Mouse (Mus musculus): ENCODE measurements at regions not wholly inside any gene's neighbourhood (a gene's known extent, or its start where the extent isn't known, plus 50 kb on each side); places are given as distances from the start of the nearest gene placed in this dataset.

GRCm38 (mm10) chr3:42531397-42531796 lies 789.0 kb downstream of the D3Ertd751e start:
- WGBS, result 27% methylated on average over 4 of the region's 4 CpGs
- ATAC-seq, result no peak

GRCm38 (mm10) chr3:42566731-42567130 lies 824.3 kb downstream of the D3Ertd751e start:
- no peaks in the 10 kb centered on the region for H3K27me3 ChIP-seq (ENCODE audit: insufficient read depth, low read length)
- no peak overlapping the region for H3K4me2 ChIP-seq (ENCODE audit: low read depth, low read length)
- H3K36me3 ChIP-seq (ENCODE audit: insufficient read depth, low read length), result no peaks in the 10 kb centered on the region
- no peaks in the 10 kb centered on the region for H3K4me1 ChIP-seq (ENCODE audit: insufficient read depth, low read length)
- no peak for ATAC-seq
- no peak overlapping the region for H3K27ac ChIP-seq
- TF ChIP-seq CTCF (IDR thresholded peaks at IDR 0.05; ENCODE audit: low read depth), result no peak
- H3K9ac ChIP-seq (replicated peaks; ENCODE audit: low read length), result no peak overlapping the region
- H3K4me3 ChIP-seq (ENCODE audit: low read length), result no peak overlapping the region
- WGBS, result 86% methylated on average over 1 of the region's 1 CpGs
- H3K9me3 ChIP-seq (ENCODE audit: low read length), result no peaks in the 10 kb centered on the region
- no peak for DNase-seq (ENCODE audit: low spot score)

More at GRCm38 (mm10) chr3:42531397-42531796, 789.0 kb downstream of the D3Ertd751e start:
- no peaks in the 10 kb centered on the region for H3K4me1 ChIP-seq (ENCODE audit: insufficient read depth, low read length)
- H3K27ac ChIP-seq, result no peak overlapping the region
- no peaks in the 10 kb centered on the region for H3K36me3 ChIP-seq (ENCODE audit: insufficient read depth, low read length)
- H3K9ac ChIP-seq (replicated peaks; ENCODE audit: low read length), result no peak overlapping the region
- no peak for TF ChIP-seq CTCF (IDR thresholded peaks at IDR 0.05; ENCODE audit: low read depth)
- no peaks in the 10 kb centered on the region for H3K9me3 ChIP-seq (ENCODE audit: low read length)
- no peaks in the 10 kb centered on the region for H3K27me3 ChIP-seq (ENCODE audit: insufficient read depth, low read length)
- peak overlapping the region; percentile 6; the same call in 1 of the 2 replicates for H3K4me3 ChIP-seq (ENCODE audit: low read length)
- peak overlapping the region; percentile 38 for H3K4me2 ChIP-seq (ENCODE audit: low read depth, low read length)
- peak; percentile 58 for DNase-seq (ENCODE audit: low spot score)

- ATAC-seq, result no peak
- 50% methylated on average over 3 of the region's 3 CpGs for WGBS
- Histone ChIP-seq H3K4me2 (ENCODE audit: low read depth, low read length) (no peak overlapping the region), H3K9me3 (ENCODE audit: low read length) (no peaks in the 10 kb centered on the region), H3K9ac (replicated peaks; ENCODE audit: low read length) (no peak overlapping the region), H3K4me1 (ENCODE audit: insufficient read depth, low read length) (no peaks in the 10 kb centered on the region), H3K27me3 (ENCODE audit: insufficient read depth, low read length) (no peaks in the 10 kb centered on the region), H3K36me3 (ENCODE audit: insufficient read depth, low read length) (no peaks in the 10 kb centered on the region), H3K4me3 (ENCODE audit: low read length) (no peak overlapping the region), H3K27ac (no peak overlapping the region)
- peak; percentile 4 for DNase-seq (ENCODE audit: low spot score)
- TF ChIP-seq CTCF (IDR thresholded peaks at IDR 0.05; ENCODE audit: low read depth), result no peak
These were observed 828.1 kb downstream of the D3Ertd751e start for GRCm38 (mm10) chr3:42570364-42571024.

- ATAC-seq (peak; percentile 62; the same call in 1 of the 2 replicates), DNase-seq (ENCODE audit: low spot score) (peak; percentile 7)
- no peak overlapping the region for H3K4me2 ChIP-seq (ENCODE audit: low read depth, low read length)
These were observed 829.6 kb downstream of the D3Ertd751e start for GRCm38 (mm10) chr3:42571877-42572459.

GRCm38 (mm10) chr3:42573155-42573554 lies 830.7 kb downstream of the D3Ertd751e start:
- DNase-seq (ENCODE audit: low spot score) (peak; percentile 27), ATAC-seq (peak; percentile 76)
- Histone ChIP-seq H3K9me3 (ENCODE audit: low read length) (no peaks in the 10 kb centered on the region), H3K27ac (no peak overlapping the region), H3K4me2 (ENCODE audit: low read depth, low read length) (no peak overlapping the region), H3K27me3 (ENCODE audit: insufficient read depth, low read length) (no peaks in the 10 kb centered on the region), H3K4me3 (ENCODE audit: low read length) (no peak overlapping the region), H3K4me1 (ENCODE audit: insufficient read depth, low read length) (no peaks in the 10 kb centered on the region), H3K9ac (replicated peaks; ENCODE audit: low read length) (no peak overlapping the region), H3K36me3 (ENCODE audit: insufficient read depth, low read length) (no peaks in the 10 kb centered on the region)
- no peak for TF ChIP-seq CTCF (IDR thresholded peaks at IDR 0.05; ENCODE audit: low read depth)

More at GRCm38 (mm10) chr3:42571877-42572459, 829.6 kb downstream of the D3Ertd751e start:
- Histone ChIP-seq H3K4me1 (ENCODE audit: insufficient read depth, low read length) (no peaks in the 10 kb centered on the region), H3K27me3 (ENCODE audit: insufficient read depth, low read length) (no peaks in the 10 kb centered on the region), H3K27ac (no peak overlapping the region), H3K9ac (replicated peaks; ENCODE audit: low read length) (no peak overlapping the region), H3K36me3 (ENCODE audit: insufficient read depth, low read length) (no peaks in the 10 kb centered on the region), H3K9me3 (ENCODE audit: low read length) (no peaks in the 10 kb centered on the region), H3K4me3 (ENCODE audit: low read length) (no peak overlapping the region)
- no peak for TF ChIP-seq CTCF (IDR thresholded peaks at IDR 0.05; ENCODE audit: low read depth)
- WGBS, result 23% methylated on average over 3 of the region's 3 CpGs

GRCm38 (mm10) chr3:42582311-42582710 lies 839.9 kb downstream of the D3Ertd751e start:
- no peaks in the 10 kb centered on the region for H3K4me1 ChIP-seq (ENCODE audit: insufficient read depth, low read length)
- no peaks in the 10 kb centered on the region for H3K9me3 ChIP-seq (ENCODE audit: low read length)
- ATAC-seq, result no peak
- H3K9ac ChIP-seq (replicated peaks; ENCODE audit: low read length), result no peak overlapping the region
- H3K4me3 ChIP-seq (ENCODE audit: low read length), result no peak overlapping the region
- no peak for DNase-seq (ENCODE audit: low spot score)
- 20% methylated on average over 1 of the region's 1 CpGs for WGBS
- H3K27me3 ChIP-seq (ENCODE audit: insufficient read depth, low read length), result no peaks in the 10 kb centered on the region
- no peak overlapping the region for H3K27ac ChIP-seq
- no peak for TF ChIP-seq CTCF (IDR thresholded peaks at IDR 0.05; ENCODE audit: low read depth)
- no peaks in the 10 kb centered on the region for H3K36me3 ChIP-seq (ENCODE audit: insufficient read depth, low read length)
- H3K4me2 ChIP-seq (ENCODE audit: low read depth, low read length), result no peak overlapping the region
